ENCODE assay signal across 16 mouse cellular contexts in the genomic region with DNA sequence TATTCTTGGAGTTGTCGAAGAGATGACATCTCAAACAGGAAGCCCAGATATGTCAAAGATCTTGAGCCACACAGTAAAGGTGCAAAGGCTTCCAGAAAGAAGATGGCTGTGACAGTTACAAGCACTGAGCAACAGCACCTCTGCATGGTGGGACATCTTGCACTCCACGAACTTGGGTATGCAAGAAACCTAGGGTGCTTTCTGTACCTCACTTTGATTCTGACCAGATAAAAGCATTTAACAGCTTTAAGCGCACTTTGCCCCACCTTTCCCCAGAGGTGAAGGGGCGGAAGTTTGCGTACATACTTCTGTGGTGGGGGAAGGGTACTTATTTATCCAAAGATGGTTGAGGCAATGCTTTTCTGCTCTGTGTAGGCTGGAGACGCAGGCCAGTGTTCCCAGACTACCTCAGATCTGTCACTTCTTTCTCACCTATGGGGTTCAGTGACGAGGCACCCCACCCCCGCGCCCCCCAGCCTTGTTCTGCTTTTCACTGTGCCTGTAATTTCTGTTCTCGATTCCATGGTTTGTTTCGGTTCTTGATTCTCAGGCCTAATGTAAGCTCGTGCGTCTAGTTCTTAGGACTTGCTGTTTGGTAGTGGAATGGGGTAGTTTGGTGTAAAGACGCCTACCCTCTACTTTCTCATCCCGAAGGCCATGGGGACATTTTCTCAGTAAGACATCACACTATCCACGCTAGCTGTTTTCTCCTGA. TPM values are rescaled to one million over a fixed set of nuclear protein-coding genes. Genes with fewer than 3 reads are reported as not detected.
DNase-seq lines count a peak whose midpoint lies in the region; ATAC-seq and TF ChIP-seq lines count a peak whose summit lies in the region.
"Had no signal": no experiment of that assay in that cellular context is flagged by ENCODE, and none has a peak within 500 bp of the region (broad histone marks: within the 10 kb centered on the region; RNA-seq: fewer than 3 reads in every experiment).

No protein-coding gene starts in this region.

- peak overlapping the region; percentile 55; the same call in 1 of the 2 replicates for H3K27ac ChIP-seq in spleen, adult 2 months (ENCODE audit: insufficient read depth, low read length)
- no peak overlapping the region for H3K27ac ChIP-seq in limb, embryonic 10.5 days
- H3K27ac ChIP-seq: embryonic facial prominence, embryonic 10.5 days; liver, embryonic 15.5 days; stomach, postnatal 0 days had no signal

- H3K9me3 ChIP-seq in limb, embryonic 10.5 days (replicated peaks) = no peaks in the 10 kb centered on the region
- H3K9me3 ChIP-seq: embryonic facial prominence, embryonic 10.5 days; liver, embryonic 15.5 days had no signal

- peaks cover 7% of the 10 kb centered on the region; the same call in 1 of the 2 replicates for H3K4me1 ChIP-seq in spleen, adult 2 months (ENCODE audit: control insufficient read depth, insufficient read depth, insufficient read length)
- no peaks in the 10 kb centered on the region for H3K4me1 ChIP-seq in limb, embryonic 10.5 days
- H3K4me1 ChIP-seq: embryonic facial prominence, embryonic 10.5 days; liver, embryonic 15.5 days had no signal

- DNase-seq in spleen, adult 18-20 months = peak; percentile 61 to 62
- no peak for DNase-seq in spleen, adult 12 weeks (ENCODE audit: low spot score)
- peak in 1 of 2 experiments; percentile 59 for DNase-seq in spleen, adult 2 months (ENCODE audit: low read depth in 1 of 2, low spot score in 2 of 2)
- DNase-seq in thymus, postnatal 4 days = peak; percentile 46
- no peak for DNase-seq in right cerebral cortex, postnatal 25 days
- DNase-seq in limb, embryonic 10.5 days (ENCODE audit: low spot score) = no peak
- no peak for DNase-seq in layer of hippocampus, adult 8-10 months (ENCODE audit: low spot score in 2 of 2)
- DNase-seq: adrenal gland, postnatal 25 days; cerebellum, adult 9-11 months; right cerebral cortex, postnatal 14 days had no signal

- peak; percentile 86 for ATAC-seq in granulocyte monocyte progenitor cell, adult 5-6 weeks (replicated peaks; ENCODE audit: poor library complexity, severe bottlenecking)
- ATAC-seq: hindbrain, embryonic 16.5 days; midbrain, embryonic 16.5 days had no signal

- TF ChIP-seq POLR2A in spleen, adult 2 months (IDR thresholded peaks at IDR 0.05; ENCODE audit: low read depth, low read length) = no peak

- H3K4me3 ChIP-seq in spleen, adult 2 months (ENCODE audit: extremely low read depth, insufficient read depth, insufficient read length) = no peak overlapping the region
- no peak overlapping the region for H3K4me3 ChIP-seq in limb, embryonic 10.5 days
- H3K4me3 ChIP-seq: embryonic facial prominence, embryonic 10.5 days; liver, embryonic 15.5 days had no signal

- no peak for TF ChIP-seq CTCF in spleen, adult 2 months (IDR thresholded peaks at IDR 0.05; ENCODE audit: extremely low read depth, insufficient read depth, insufficient read length, insufficient replicate concordance)

- H3K27me3 ChIP-seq in spleen, adult 2 months (ENCODE audit: control insufficient read depth, insufficient read depth, low read length) = no peaks in the 10 kb centered on the region
- no peaks in the 10 kb centered on the region for H3K27me3 ChIP-seq in limb, embryonic 10.5 days (ENCODE audit: low read depth, poor library complexity, severe bottlenecking)
- H3K27me3 ChIP-seq: liver, embryonic 15.5 days had no signal

- H3K36me3 ChIP-seq in spleen, adult 2 months (ENCODE audit: control insufficient read depth, insufficient read depth, low read length) = no peaks in the 10 kb centered on the region
- H3K36me3 ChIP-seq in limb, embryonic 10.5 days = no peaks in the 10 kb centered on the region
- H3K36me3 ChIP-seq: embryonic facial prominence, embryonic 10.5 days; liver, embryonic 15.5 days had no signal

- 54% methylated on average over 16 of the region's 16 CpGs for WGBS in spleen, adult 2 months
- 88% methylated on average over 16 of the region's 16 CpGs for WGBS in limb, embryonic 10.5 days

RNA-seq across cellular contexts. Expression of a gene that starts 17.2 kb away (rescaled TPM):
- total RNA-seq in granulocyte monocyte progenitor cell, adult 5-6 weeks (2014; fragmentation: Nextera tagmentation) = 30.8 and 35.4 TPM in 2 replicates
- 12.9 and 13.4 TPM in 2 replicates for total RNA-seq in granulocyte monocyte progenitor cell, adult 5-6 weeks (2017)
- 23.7 and 26.5 TPM in 2 replicates for polyA plus RNA-seq in spleen, adult 2 months (2012; rRNA removed)
- polyA plus RNA-seq in limb, embryonic 10.5 days (2016; fragmentation: Nextera tagmentation; extraction: Ambion mirVana) = 13.4 and 13.8 TPM in 2 replicates
- total RNA-seq in layer of hippocampus, adult 8-10 months (2022) = 10 to 100 TPM; 52.5 to 65.2 (median 58.2) TPM

Comparison
In these comparisons a context has a peak if more than half of its experiments do, and no peak if none do; other contexts are left out.
1. DNase-seq: peak in spleen, adult 18-20 months (2 of 2) and thymus, postnatal 4 days (single experiment); none in spleen, adult 12 weeks (single experiment), right cerebral cortex, postnatal 25 days (single experiment), limb, embryonic 10.5 days (single experiment) and layer of hippocampus, adult 8-10 months (0 of 2).